Mouse (Mus musculus): Measurements from ENCODE around the gene Vmn2r7. TPM values are rescaled to one million over a fixed set of nuclear protein-coding genes. Genes with fewer than 3 reads are reported as not detected.
"Not testable (repeated sequence)": the region's sequence is repeated elsewhere in the genome, so short reads cannot be mapped to it uniquely, and the experiment has no call there.

Vmn2r7 gene
- polyA plus RNA-seq, 1 experiment from 2014 or later = not detected

DNA sequence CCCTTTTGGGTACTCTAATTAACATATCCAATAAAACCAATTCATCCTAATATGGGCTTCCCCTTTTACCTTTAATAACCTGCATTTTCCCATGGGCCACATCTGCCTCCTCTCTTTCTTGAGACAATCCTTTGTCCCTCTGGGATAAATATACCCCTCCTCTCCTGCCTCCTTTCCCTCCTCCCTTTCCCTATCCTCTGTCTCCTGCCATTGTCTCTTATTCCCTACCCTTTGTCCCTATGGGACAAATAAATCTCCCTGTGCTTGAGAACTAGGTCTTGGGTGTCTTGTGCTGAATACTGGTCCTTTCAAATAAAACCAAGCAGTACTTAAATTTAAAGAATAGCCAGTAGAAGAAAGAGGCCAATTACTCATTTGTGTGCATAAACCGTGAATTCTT, 13.4 kb downstream of the Vmn2r7 start:
- no peak for ATAC-seq
- H3K9me3 ChIP-seq (ENCODE audit: control insufficient read depth) = no peaks in the 10 kb centered on the region
- H3K4me1 ChIP-seq (replicated peaks; ENCODE audit: control insufficient read depth, insufficient read depth, low read length) = no peaks in the 10 kb centered on the region
- no peak overlapping the region for H3K9ac ChIP-seq (ENCODE audit: low read depth, low read length)
- no peak overlapping the region for H3K4me2 ChIP-seq (replicated peaks; ENCODE audit: low read depth)
- H3K27me3 ChIP-seq (replicated peaks; ENCODE audit: control insufficient read depth, insufficient read depth, low read length) = no peaks in the 10 kb centered on the region
- WGBS = 86% methylated on average over 1 of the region's 1 CpGs
- no peak overlapping the region for H3K27ac ChIP-seq (ENCODE audit: low read depth, low read length)
- TF ChIP-seq CTCF (IDR thresholded peaks at IDR 0.05; ENCODE audit: low read depth) = no peak
- H3K4me3 ChIP-seq (ENCODE audit: low read depth, low read length) = no peak overlapping the region
- no peaks in the 10 kb centered on the region for H3K36me3 ChIP-seq (ENCODE audit: control insufficient read depth, insufficient read depth)

DNA sequence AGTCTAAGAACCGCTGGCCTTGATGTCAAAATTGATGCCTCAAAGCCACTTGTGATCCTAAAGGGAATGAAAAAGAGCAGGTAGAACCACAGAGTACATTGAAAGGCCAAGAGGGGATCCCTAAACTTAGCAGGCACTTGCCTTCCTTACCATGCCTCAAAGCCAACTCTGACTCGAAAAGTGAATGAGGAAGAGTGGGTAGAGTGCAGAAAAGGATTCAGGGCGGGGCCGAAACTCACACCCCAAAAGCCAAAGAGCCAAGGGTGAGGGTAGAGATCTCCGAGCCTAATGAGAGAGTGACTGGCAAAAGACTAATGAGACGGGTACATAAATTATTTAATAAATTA, 53.3 kb downstream of the Vmn2r7 start:
- Histone ChIP-seq H3K27ac (ENCODE audit: low read depth, low read length) (no peak overlapping the region), H3K27me3 (replicated peaks; ENCODE audit: control insufficient read depth, insufficient read depth, low read length) (no peaks in the 10 kb centered on the region), H3K4me1 (replicated peaks; ENCODE audit: control insufficient read depth, insufficient read depth, low read length) (no peaks in the 10 kb centered on the region), H3K4me3 (ENCODE audit: low read depth, low read length) (no peak overlapping the region), H3K4me2 (replicated peaks; ENCODE audit: low read depth) (no peak overlapping the region), H3K36me3 (ENCODE audit: control insufficient read depth, insufficient read depth) (no peaks in the 10 kb centered on the region), H3K9ac (ENCODE audit: low read depth, low read length) (no peak overlapping the region), H3K9me3 (ENCODE audit: control insufficient read depth) (no peaks in the 10 kb centered on the region)
- no peak for TF ChIP-seq CTCF (IDR thresholded peaks at IDR 0.05; ENCODE audit: low read depth)
- 49% methylated on average over 6 of the region's 6 CpGs for WGBS
- no peak for ATAC-seq

DNA sequence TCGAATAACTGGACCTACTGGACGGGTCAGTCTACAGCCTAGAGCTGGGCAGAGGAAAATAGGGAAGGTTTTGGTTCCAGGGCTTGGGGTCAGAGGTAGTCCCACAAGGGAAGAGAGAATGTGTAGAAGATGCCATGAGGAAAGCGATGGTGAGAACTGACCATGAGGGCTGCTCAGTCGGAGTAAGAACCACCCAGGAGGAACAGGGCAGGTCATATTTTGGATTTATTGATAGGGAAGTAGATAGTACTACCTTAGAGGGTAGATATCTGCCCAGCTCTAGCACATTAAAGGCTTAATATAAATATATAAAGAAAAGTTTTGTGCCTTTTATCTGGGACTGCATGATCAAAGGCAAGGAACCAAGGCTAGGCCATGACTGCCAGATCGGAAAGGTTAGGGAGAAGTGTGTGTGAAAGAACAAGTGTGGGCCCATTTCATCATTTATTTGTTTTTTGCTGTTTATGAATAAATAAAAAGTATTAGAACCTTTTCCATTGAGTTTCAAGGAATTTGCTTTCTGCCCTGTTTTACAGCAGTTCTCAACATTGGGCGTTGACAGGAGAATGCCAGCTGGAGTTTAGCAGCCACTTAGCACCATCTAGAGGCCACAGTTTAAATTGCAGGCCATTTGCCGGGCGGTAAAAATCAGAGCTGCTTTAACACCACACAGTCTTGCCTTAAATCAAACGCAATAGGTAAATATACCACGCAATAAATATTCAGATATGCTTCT, 53.9 kb downstream of the Vmn2r7 start:
- peak; percentile 84 for TF ChIP-seq CTCF (IDR thresholded peaks at IDR 0.05; ENCODE audit: low read depth)
- ATAC-seq = no peak
- no peak overlapping the region for H3K9ac ChIP-seq (ENCODE audit: low read depth, low read length)
- H3K4me2 ChIP-seq (replicated peaks; ENCODE audit: low read depth) = no peak overlapping the region
- H3K4me3 ChIP-seq (ENCODE audit: low read depth, low read length) = no peak overlapping the region
- no peaks in the 10 kb centered on the region for H3K4me1 ChIP-seq (replicated peaks; ENCODE audit: control insufficient read depth, insufficient read depth, low read length)
- WGBS = 47% methylated on average over 10 of the region's 10 CpGs
- H3K27me3 ChIP-seq (replicated peaks; ENCODE audit: control insufficient read depth, insufficient read depth, low read length) = no peaks in the 10 kb centered on the region
- no peaks in the 10 kb centered on the region for H3K9me3 ChIP-seq (ENCODE audit: control insufficient read depth)
- H3K36me3 ChIP-seq (ENCODE audit: control insufficient read depth, insufficient read depth) = no peaks in the 10 kb centered on the region
- H3K27ac ChIP-seq (ENCODE audit: low read depth, low read length) = no peak overlapping the region

DNA sequence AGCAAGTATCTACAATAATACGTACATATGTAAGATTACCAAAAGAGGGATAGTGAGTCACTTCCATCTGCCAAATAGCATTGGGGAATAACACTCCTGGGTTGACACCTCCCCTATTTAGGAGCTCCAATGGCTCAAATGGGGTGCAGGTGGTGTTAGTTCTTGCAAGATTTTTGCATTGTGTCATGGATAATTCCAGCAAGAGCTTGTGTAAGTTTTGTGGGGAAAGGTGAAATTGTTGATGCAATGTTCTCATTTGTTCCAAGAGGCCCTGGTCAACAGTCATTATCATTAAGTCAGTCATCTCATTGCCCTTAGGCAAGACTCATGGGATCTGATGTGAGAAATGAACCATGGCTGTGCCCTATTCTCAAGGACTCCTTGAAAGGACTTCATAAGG, 61.7 kb downstream of the Vmn2r7 start:
- no peak for ATAC-seq

DNA sequence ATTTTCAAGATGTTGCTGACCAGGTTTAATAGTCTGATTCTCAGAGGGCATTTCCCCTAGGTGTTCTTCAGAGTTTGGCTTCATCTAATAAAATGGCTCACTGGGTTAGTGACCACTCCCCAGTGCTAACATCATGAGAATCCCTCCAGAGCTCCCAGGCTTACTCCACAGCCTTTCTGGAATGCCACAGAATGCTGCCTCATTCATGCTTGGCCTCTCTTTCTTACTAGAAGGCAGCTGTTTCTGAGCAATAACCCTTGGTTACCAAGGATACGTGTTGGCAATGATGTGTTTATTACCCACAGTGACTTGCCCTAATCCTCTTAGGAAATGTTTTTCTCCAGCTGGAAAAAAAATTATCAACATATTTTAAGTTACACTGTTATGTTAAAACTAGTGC, 72.4 kb downstream of the Vmn2r7 start:
- Histone ChIP-seq H3K4me2 (replicated peaks; ENCODE audit: low read depth) (no peak overlapping the region), H3K4me3 (ENCODE audit: low read depth, low read length) (no peak overlapping the region), H3K9ac (ENCODE audit: low read depth, low read length) (no peak overlapping the region), H3K27ac (ENCODE audit: low read depth, low read length) (no peak overlapping the region), H3K36me3 (ENCODE audit: control insufficient read depth, insufficient read depth) (no peaks in the 10 kb centered on the region), H3K4me1 (replicated peaks; ENCODE audit: control insufficient read depth, insufficient read depth, low read length) (no peaks in the 10 kb centered on the region), H3K27me3 (replicated peaks; ENCODE audit: control insufficient read depth, insufficient read depth, low read length) (no peaks in the 10 kb centered on the region), H3K9me3 (ENCODE audit: control insufficient read depth) (no peaks in the 10 kb centered on the region)
- 42% methylated on average over 1 of the region's 1 CpGs for WGBS
- no peak for TF ChIP-seq CTCF (IDR thresholded peaks at IDR 0.05; ENCODE audit: low read depth)
- no peak for ATAC-seq

More for the DNA sequence above, 61.7 kb downstream of the Vmn2r7 start:
- Histone ChIP-seq H3K4me3 (ENCODE audit: low read depth, low read length) (no peak overlapping the region), H3K4me1 (replicated peaks; ENCODE audit: control insufficient read depth, insufficient read depth, low read length) (no peaks in the 10 kb centered on the region), H3K36me3 (ENCODE audit: control insufficient read depth, insufficient read depth) (no peaks in the 10 kb centered on the region), H3K9ac (ENCODE audit: low read depth, low read length) (no peak overlapping the region), H3K27me3 (replicated peaks; ENCODE audit: control insufficient read depth, insufficient read depth, low read length) (no peaks in the 10 kb centered on the region), H3K4me2 (replicated peaks; ENCODE audit: low read depth) (no peak overlapping the region), H3K9me3 (ENCODE audit: control insufficient read depth) (no peaks in the 10 kb centered on the region), H3K27ac (ENCODE audit: low read depth, low read length) (no peak overlapping the region)
- no peak for TF ChIP-seq CTCF (IDR thresholded peaks at IDR 0.05; ENCODE audit: low read depth)
- 88% methylated on average over 1 of the region's 1 CpGs for WGBS

DNA sequence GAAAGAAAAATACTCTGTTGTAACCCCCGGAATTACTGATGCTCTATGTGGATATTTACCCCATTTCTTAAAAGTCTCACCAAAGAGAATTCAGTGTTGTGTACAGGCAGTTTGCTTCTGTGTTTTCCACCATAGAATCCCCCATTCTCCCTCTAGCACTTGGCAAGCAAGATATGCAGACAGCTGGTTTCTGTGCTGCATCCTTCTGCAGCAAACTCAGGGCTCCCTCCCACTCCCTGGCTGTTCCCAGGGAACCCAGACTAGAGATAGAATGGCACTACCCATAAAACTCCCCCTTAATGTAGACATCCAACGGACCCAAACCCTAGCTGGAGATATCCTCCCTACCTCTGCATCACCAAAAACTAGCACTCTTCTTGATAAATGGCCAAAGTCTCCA, 88.4 kb downstream of the Vmn2r7 start:
- H3K9ac ChIP-seq (ENCODE audit: low read depth, low read length) = no peak overlapping the region
- H3K4me2 ChIP-seq (replicated peaks; ENCODE audit: low read depth) = no peak overlapping the region
- H3K27ac ChIP-seq (ENCODE audit: low read depth, low read length) = no peak overlapping the region
- no peaks in the 10 kb centered on the region for H3K36me3 ChIP-seq (ENCODE audit: control insufficient read depth, insufficient read depth)
- no peak overlapping the region for H3K4me3 ChIP-seq (ENCODE audit: low read depth, low read length)
- ATAC-seq = no peak
- 57% methylated on average over 2 of the region's 2 CpGs for WGBS
- H3K27me3 ChIP-seq (replicated peaks; ENCODE audit: control insufficient read depth, insufficient read depth, low read length) = no peaks in the 10 kb centered on the region
- no peaks in the 10 kb centered on the region for H3K4me1 ChIP-seq (replicated peaks; ENCODE audit: control insufficient read depth, insufficient read depth, low read length)
- H3K9me3 ChIP-seq (ENCODE audit: control insufficient read depth) = no peaks in the 10 kb centered on the region; the same call in 1 of the 2 replicates
- no peak for TF ChIP-seq CTCF (IDR thresholded peaks at IDR 0.05; ENCODE audit: low read depth)

DNA sequence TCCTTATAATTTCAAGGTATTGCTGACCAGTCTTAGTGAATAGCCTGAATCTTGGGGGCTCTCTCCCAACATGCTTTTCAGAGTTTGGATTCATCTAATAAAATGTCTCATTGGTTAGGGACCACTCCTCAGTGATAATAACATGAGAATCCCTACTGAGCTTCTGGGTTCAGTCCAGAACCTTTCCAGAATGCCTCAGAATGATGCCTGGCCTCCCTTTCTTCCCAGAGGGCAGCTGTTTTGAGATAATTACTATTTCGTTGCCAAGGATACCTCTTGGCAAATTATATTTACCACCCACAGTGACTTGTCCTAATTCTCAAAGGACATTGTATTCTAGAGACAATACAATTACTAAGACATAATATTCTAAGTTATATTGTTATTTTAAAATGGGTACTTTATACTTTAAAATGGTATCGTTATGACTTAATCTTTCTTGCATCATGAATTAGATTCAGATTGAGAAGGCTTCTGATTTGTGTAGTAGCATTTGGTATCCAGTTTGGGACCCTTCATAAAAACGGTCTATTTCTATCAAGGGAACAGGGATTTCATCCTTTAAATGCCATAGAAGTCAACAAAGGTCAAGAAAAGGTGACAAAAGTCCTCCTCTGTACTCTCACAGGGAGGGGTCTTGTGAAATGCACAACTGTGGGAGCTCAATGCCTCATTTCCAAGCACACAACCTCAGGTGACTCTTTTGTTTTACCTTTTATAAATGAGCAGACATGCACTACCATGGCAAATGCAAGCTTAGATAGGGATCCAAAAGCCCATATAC, 117.2 kb downstream of the Vmn2r7 start:
- not testable (repeated sequence) for H3K36me3 ChIP-seq (ENCODE audit: control insufficient read depth, insufficient read depth); ATAC-seq; H3K4me2 ChIP-seq (replicated peaks; ENCODE audit: low read depth); H3K27me3 ChIP-seq (replicated peaks; ENCODE audit: control insufficient read depth, insufficient read depth, low read length); H3K9ac ChIP-seq (ENCODE audit: low read depth, low read length); H3K27ac ChIP-seq (ENCODE audit: low read depth, low read length); H3K4me1 ChIP-seq (replicated peaks; ENCODE audit: control insufficient read depth, insufficient read depth, low read length); H3K4me3 ChIP-seq (ENCODE audit: low read depth, low read length); H3K9me3 ChIP-seq (ENCODE audit: control insufficient read depth)
- WGBS = 74% methylated on average over 3 of the region's 3 CpGs

DNA sequence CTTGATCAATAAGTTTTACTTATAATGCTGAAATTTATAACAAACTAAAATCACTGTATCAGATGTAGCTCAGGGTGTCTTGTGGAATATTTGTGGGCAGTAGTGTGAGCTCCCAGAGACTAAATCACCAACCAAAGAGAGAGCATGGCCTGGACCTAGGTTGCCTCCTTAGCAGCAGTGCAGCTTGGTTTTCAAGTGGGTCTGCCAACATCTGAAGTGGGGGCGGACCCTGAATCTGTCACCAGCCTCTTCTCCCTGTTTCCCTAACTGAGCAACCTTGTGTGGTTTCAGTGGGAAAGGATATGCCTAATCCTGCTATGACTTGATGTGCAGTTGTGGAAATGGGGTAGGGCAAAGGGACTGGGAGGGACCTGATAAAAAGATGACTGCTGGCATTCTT, 118.8 kb downstream of the Vmn2r7 start:
- H3K4me3 ChIP-seq (ENCODE audit: low read depth, low read length); H3K4me1 ChIP-seq (replicated peaks; ENCODE audit: control insufficient read depth, insufficient read depth, low read length); H3K4me2 ChIP-seq (replicated peaks; ENCODE audit: low read depth); ATAC-seq; H3K36me3 ChIP-seq (ENCODE audit: control insufficient read depth, insufficient read depth); H3K9me3 ChIP-seq (ENCODE audit: control insufficient read depth); H3K27me3 ChIP-seq (replicated peaks; ENCODE audit: control insufficient read depth, insufficient read depth, low read length); H3K9ac ChIP-seq (ENCODE audit: low read depth, low read length); H3K27ac ChIP-seq (ENCODE audit: low read depth, low read length): not testable (repeated sequence)
- 85% methylated on average over 1 of the region's 1 CpGs for WGBS

DNA sequence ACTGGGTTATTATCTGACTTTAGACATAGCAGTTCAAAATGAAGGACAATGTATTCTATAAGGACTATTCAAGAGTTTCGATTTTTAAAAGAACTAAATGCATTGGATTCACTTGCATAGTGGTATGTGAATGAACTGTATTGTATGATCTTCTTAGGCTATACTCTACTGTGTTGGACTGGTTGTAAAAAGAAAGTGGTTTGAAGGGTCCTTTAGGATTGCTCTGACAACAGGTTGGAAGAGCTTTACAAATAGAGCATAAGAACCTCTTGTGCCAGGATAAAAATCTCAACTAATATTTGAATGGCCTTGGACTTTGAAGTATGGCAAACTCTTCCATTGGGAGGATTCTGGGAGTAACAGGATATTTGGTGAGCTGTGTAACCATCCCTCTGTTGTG, 168.5 kb downstream of the Vmn2r7 start:
- not testable (repeated sequence) for H3K27ac ChIP-seq (ENCODE audit: low read depth, low read length); H3K9ac ChIP-seq (ENCODE audit: low read depth, low read length); H3K4me3 ChIP-seq (ENCODE audit: low read depth, low read length); H3K9me3 ChIP-seq (ENCODE audit: control insufficient read depth); H3K4me2 ChIP-seq (replicated peaks; ENCODE audit: low read depth); H3K36me3 ChIP-seq (ENCODE audit: control insufficient read depth, insufficient read depth); ATAC-seq; H3K4me1 ChIP-seq (replicated peaks; ENCODE audit: control insufficient read depth, insufficient read depth, low read length); H3K27me3 ChIP-seq (replicated peaks; ENCODE audit: control insufficient read depth, insufficient read depth, low read length)
- 87% methylated on average over 1 of the region's 1 CpGs for WGBS

All from intestine, postnatal 0 days (tissue).